Mouse (Mus musculus) megakaryocyte, embryonic 14.5 days (primary cell): ENCODE data around the gene Eef1akmt3.

Source experiments
- FLI1 ChIP-seq: IDR thresholded peaks from 2 replicates; pipeline ENCODE4 v1.6.1; 2012; ENCODE audit warnings: low read length, inconsistent platforms, mixed read lengths
- GATA1 ChIP-seq: IDR thresholded peaks from 3 replicates; pipeline ENCODE4 v1.6.1; 2012; ENCODE audit warnings: mixed read lengths, low read length, inconsistent platforms, borderline replicate concordance

DNA sequence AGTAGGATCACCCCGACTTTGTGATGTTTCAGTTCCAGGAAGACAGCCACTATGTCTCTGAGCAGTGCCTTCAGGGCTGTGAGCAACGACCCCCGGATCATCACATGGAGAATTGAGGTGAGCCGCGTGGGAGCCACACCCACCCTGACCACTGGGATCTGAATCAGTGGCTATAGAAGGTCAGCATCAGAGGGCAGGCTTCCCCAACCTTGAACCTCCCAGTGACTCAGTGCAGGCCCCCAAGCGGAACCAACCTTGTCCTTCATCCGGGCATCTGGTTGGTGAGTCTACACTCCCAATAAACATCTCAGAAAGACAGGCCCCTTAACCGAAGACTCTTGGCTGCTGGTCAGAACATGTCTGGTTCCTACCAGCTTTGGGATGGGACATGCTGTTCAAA lies 38.0 kb downstream of the Eef1akmt3 start:
- no peak for TF ChIP-seq GATA1
- no peak for TF ChIP-seq FLI1
